Mouse (Mus musculus): Measurements from ENCODE around the gene Dennd2a.

Gene Dennd2a

DNA sequence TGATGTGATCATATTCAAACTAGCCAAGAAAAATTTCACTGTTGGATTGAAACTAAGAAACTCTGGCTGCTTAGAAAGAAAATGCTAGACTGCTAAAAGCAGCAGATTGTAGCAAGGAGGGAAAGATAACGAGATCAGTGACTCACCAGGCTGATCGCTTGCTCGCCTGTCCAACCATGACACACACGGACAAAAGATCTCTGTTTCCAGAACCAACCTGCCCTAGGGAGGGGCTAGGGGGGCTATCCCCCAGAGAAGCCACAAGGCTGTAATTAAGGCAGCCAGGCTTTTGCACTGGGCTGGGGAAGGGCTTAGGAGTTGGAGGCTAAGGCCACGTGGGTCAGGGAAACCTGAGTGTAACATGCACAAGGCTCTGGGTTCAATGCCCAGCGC, 41.9 kb downstream of the Dennd2a start:
- DNase-seq (ENCODE audit: low spot score): peak; percentile 53

DNA sequence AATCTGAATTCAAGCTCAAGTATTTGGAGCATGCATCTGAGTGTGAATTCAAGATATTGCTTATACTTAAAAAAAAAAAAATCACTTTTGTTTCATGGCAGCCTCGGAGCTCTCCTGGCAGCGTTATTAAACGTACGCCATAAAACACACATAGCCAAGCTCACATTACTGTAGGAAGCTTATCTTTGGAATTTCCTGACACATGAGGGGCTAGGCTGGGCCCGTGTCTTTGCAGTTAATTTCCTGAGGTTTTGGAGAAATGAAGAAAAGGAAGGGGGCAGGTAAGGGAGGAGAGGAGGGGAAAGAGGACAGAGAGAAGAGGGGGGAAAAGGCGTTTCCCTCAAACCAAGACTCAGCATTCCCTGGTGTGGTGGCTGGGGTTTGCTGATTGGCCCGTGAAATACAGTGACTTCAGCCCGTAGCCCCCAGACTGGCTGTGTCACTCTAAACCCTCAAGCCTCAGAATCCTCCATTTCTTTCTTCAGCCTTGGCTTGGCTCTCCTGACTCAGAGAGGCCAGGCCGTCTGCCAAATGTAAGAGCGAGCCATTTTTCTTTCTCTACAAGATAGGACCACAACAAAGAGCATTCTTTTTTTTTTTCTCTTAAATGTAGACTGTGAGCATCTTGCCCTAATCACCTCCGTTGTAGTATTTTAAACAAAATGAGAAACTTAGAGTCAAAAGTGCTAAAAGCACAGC, 42.5 kb downstream of the Dennd2a start:
- DNase-seq (ENCODE audit: low spot score): peak; percentile 65

DNA sequence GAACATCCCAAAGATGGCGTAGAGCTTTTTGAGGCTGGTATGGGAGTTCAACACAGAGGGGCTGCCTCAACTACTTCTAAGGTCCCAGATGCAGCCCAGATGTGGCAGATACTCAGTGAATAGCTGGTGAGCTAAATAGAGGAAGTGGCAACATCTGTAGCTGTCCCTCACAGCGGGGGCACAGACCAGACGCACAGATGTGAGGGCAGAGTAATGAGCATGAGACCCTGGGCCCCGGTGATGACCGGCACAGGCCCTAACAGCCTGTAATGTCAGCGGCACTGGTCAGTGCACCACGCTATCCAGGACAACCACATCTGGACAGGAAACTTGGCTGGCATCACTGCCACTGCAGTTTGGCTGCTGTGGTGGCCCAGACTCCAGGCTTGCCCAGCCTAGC, 54.2 kb downstream of the Dennd2a start:
- no peak for DNase-seq (ENCODE audit: low spot score)

DNA sequence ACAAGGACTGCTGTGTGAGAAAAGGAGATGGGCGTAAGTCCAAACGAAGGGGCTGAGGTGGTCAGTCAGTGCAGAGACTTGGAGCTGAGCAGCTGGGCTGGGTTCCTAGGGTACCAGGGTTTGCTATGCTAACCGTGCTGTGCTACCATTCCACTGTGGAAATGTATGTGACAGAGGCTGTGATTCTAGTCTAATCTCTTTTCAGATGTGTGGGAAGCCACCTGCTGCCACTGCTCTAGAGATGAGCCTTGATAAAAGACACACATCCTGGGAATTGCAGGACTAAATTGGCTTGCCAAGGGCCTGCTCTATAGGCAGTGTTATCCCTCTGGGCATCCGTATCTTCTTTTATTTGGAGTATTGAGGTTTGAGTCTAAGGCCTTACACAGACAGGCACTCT, 60.5 kb downstream of the Dennd2a start:
- no peak for DNase-seq (ENCODE audit: low spot score)

DNA sequence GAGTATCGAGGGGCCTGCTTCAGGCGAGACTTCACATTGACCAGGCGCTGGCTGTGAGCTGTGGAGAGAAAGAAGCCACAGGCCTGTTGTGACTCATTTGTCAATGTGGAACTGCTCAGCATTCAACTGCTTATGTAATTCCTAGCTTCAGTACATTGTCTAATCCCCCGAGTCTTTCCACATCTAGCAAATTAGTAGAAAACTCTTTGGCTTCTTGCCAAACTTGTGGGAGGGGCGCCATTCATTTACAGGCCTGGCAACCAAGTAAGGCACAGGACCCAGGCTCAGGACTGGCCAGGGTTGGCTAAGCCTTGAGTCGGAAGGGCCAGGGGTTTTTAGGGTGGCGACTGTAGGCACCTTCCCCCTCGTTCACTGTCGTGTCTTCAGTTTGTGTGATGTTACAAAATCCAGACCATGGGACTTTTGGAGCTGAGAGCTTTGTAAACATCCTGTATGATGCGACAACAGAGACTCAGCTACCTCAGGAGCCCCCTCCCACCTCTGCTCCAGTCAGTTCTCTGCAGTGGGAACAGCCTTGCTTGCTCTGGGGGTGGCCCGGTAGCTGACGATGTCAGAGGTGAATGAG, 64.4 kb downstream of the Dennd2a start:
- no peak for DNase-seq (ENCODE audit: low spot score)

DNA sequence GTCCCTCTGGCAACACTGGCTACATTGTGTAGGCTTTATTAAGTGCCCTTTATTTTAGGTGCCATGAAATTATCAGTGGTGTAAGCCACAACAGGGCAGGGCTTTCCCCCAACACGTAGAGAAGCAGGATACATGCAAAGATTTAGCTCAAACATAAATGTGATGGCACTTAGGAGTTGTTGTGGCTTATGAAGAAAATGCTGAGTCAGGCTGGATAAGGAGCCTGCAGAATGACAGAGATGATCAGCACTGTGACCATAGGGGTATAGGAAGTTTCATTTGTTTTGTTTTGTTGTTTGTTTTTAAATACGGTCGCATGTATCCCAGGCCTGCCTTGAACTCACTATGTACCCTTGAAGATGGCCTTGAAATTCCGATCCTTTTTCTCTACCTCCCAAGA, 65.5 kb downstream of the Dennd2a start:
- no peak for DNase-seq (ENCODE audit: low spot score)

DNA sequence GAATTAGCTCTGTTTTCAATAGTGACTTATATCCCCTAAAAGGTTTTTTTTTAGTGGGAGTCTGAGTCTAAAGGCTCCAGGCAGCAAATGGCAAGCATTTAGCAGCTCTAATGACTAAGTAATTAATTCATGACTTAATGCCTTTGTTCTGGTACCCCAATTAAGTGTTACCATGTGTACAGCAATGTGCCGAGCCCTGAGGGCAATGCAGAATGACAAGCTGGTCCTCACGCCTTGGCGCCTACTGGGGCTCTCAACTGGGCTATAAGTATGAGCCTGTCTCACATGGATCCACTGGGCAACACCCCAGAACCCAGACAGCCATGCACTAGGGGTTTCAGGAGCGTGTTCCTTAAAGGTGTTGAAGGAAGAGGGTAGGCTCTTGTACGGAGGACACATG, 66.5 kb downstream of the Dennd2a start:
- no peak for DNase-seq (ENCODE audit: low spot score)

DNA sequence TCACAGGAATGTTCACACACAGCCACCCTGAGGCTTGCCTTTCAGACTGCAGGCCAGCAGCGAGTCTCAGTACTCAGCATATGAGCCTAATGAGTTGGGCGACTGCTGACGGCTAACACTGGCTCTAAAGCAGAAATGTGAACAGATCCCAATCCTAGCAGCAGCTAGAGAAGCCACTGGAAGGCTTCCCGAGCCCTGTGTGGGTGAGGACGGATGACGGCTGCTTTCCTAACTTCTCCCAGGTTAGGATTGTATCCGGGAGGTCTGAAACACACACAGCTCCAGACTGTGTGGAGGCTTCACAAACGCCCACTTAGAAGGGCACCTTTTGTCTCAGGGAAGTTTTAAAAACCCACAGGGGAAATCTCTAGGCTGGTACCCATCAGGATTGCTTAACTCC, 69.4 kb downstream of the Dennd2a start:
- no peak for DNase-seq (ENCODE audit: low spot score)

DNA sequence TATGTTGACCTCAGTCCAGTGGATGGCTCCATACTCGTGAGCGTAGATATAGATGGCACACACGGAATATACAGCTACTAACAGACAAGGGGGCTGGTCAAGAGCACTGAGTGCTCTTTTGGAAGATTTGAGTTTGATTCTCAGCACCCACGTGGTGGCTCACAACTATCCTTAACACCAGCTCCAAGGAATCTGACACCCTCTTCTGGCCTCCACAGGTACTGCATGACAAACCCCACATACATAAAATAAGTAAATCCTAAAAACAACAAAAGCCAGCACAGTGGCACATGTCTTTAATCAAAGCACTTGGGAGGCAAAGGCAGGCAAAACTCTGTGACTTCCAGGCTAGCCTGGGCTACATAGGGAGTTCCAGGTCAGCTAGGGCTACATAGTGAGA, 74.0 kb downstream of the Dennd2a start:
- DNase-seq (ENCODE audit: low spot score): no peak

DNA sequence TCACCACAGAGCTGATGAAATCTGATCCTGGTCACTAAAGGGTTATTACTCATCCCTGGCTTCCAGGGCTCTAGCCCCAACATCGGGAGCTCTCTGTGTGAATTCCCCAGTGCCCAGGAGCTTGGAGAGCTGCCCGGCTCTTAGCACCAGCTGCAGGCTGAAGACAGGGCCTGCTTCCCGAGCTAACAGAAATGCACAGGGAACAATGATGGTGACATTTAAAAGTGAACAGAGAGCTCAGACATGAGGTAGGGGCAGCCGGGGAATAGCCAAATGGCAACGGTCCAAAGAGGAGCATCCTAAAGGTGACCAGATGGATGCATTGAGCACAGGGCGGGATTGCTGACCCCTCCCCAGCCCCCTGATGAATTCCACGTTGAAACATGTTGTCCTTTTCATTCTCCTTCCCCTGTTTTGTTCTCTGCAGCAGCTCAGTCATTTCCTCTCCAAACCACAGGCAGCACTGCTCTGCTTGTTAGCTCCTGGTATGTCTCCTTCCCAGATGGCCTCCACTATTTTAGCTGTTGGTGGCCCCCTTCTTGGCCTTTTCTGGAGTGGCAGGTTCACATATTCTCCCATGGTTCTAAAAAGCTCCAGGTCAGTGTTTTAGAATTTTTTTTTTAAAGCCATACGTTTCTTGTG, 79.0 kb downstream of the Dennd2a start:
- peak; percentile 80 for DNase-seq (ENCODE audit: low spot score)

DNA sequence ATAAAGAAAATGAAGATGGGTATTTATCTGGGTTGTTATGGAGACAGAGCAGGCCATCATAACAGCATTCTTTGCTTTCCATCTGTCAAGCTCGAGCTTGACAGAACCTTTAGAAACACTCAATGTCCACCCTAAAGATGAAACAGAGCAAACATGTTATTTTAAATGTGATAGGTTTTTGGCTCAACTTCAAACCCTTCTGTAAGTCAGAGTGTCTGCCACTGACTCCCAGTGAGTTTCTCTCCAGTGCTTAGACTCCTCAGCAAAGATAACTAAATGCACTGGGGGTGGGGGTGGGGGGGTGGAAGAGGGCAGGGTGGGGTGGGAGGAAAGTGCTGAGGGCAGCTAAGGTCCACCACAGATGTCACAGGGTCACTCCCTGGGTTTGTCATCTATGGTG, 81.0 kb downstream of the Dennd2a start:
- DNase-seq (ENCODE audit: low spot score): no peak

DNA sequence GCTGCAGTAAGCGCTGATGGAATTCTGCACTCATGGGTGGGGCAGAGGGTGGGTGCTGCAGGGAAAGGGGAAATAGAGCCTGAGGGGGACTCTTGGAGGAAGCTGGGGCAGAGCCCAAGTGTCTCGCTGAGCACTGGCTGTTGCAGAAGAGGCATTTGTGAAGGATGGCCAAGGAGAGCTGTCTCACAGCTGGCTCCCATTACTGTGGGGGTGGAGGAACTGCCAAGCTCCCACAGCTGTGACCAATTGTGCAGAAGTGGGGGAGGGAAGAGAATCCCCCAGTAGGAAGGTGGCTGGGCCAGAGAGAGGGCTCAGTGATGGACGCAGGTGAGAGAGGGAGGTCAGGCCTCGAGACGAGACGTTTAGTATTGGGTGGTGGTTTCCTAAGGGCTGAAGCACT, 83.2 kb downstream of the Dennd2a start:
- no peak for DNase-seq (ENCODE audit: low spot score)

DNA sequence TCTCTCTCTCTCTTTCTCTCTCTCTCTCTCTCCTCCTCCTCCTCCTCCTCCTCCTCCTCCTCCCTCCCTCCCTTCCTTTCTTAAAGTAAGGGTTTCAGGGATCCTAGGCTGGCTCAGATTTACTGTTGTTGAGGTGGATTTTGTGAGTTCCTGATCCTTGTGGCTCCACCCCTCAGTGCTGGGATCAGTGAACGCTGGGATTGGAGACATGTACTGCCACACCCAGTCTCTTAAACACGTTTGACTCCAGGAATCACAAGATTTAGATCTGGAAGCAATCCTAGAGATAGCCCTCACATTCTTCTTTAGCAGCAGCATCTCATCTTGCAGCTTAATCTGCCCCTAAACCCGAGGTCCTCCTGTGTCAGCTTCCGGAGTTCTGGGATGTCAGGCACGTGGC, 84.8 kb downstream of the Dennd2a start:
- DNase-seq (ENCODE audit: low spot score): no peak

DNA sequence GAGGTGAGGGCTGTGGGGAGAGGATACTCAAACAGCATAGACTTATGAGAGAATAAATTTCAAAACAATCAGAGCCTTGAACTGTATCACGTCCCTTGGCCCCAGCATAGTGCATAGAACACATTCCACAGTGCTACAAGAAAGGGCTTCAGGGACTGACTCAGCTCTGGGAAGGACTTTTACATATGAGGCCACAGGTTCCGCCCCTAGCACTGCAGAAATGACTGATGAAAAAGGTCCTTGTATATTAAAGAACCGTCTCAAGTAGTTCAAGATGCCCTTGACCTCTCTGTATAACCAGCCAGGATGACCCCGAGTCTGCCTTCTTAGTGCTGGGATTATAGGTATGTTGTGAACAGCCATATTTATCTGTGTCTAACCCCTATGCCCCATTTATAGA, 85.4 kb downstream of the Dennd2a start:
- DNase-seq (ENCODE audit: low spot score): no peak

DNA sequence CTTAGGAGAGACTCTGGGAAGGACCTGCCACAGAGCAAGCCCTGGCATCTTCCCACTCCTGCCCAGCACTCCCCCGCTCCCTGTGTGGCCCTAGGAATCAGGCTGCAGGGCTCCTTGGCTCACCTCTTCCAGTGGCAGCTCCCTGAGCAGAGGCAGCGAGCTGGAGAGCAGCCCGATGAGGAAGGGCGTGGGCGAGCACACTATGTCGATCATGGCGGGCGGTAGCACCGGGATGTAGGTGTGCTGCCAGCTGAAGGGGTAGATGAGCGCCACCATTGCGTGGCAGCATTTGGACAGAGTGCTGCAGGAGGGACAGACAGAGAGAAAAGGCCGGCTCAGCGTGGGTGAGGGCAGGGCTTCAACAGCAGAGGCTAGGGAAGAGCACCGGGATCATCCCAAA, 87.6 kb downstream of the Dennd2a start:
- no peak for DNase-seq (ENCODE audit: low spot score)

DNA sequence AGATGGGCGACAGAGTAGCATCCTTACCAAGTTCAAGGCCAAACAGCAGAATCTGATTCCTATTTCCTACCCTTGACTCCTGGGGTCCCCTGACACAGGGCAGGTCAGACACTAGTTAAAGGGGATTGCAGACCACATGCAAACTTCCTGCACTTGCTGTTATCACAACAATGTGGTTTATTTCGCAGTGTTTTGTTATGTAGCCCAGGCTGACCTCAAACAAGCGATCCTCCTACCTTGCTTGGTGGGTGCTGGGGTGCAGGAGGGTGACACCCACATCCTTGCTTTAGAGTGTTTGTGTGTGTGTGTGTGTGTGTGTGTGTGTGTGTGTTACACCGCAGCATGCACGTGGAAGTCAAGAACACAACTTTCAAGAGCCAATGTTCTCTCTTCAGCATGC, 88.2 kb downstream of the Dennd2a start:
- no peak for DNase-seq (ENCODE audit: low spot score)

DNA sequence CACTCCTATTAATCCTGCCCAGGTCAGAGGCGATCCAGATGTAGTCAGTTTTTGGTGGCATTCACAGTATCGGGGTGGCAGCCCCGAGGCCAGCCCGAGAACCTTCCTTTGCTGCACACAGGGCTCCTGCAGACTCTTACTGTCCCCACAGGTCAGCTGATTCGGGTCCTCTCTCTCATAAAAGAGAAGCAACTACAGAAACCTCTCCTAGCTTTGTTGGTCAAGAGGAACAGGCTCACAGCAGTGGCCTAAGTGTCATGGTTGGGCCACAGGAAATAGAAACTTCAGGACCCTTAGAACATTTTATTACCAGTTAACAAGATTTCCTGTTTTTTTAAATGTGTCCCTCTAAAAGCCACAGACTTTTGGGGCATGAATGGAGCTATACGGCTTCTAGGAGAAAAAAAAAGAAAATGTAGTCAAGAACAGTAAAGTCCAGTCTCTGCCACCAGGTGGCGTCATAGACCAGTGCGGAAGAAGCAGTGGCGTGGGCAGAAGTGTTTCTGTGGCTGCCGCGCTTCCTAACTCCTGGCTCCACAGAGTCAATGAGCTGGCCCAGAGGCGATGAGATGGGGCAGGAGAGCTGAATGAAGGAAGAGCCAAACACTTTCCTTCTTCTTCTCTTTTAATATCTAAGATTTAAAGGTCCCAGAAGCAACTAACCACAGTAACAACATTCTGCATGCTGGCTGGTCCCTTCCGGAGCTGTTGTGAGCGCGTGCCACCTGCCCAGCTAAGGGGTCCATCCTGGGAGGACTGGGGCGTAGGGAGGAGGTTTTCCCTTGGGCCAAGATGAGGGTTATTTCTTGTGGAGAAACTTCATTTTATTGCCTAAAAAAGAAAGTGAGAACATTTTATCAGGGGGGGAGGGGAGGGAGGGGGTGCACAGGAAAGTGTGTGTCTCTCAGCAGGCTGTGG, 94.8 kb downstream of the Dennd2a start:
- DNase-seq (ENCODE audit: low spot score): peak; percentile 90

DNA sequence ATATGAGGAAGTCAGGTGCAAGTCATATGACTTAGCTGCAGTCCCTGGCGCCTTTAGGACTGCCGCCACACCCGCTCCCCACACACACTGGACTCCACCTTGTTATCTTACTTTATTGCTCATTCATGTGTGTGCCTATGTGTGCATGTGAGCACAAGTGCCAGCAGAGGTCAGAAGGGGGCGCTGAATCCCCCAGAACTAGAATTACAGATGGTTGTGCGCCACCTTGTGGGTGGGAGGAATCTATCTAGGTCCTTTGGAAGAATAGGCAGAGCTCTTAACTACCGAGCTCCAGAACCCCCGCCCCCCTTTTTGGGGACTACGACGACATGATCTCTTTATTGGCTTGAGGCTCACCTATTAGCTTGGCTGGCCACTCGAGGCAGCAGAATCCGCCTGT, 97.6 kb downstream of the Dennd2a start:
- DNase-seq (ENCODE audit: low spot score): peak; percentile 69

DNA sequence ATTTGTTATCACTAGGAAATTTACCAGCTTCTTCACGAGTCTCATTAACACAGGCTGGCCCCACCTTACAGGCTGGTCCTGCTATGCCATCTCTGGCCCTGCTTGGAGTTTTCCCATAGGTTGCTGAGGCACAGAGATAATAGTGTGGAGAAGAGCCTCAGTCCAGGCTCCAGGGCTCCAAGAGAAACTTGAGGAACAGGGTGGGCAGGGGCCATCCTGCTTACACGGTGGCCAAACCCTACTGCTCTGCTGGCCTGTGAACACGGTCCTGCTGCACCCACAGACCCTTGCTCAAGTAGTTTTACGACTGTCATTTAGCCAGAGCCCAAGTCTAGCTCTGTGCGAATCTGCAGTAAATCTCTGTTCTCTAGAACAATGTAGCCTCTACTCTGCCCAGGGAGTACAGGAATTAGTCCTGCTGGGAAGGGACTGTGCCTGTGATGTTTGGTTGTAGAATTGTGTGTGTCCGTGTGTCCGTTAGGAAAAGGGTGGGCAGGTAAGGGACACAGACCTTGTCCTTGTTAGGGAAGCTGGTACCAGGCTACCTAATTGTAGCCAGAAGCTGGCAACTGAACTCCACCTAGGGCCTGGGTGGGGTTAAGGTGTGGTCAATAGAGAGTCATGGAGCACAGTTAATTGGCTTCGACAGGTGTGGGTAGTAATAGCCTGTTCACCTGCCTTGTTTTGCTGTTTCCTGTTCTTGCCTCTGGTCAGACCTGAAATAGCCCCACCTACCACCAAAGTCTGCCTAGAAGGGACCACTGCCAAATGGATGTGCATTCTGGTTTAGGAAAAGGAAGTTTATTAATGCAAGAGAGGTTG, 102.1 kb downstream of the Dennd2a start:
- DNase-seq (ENCODE audit: low spot score): no peak

DNA sequence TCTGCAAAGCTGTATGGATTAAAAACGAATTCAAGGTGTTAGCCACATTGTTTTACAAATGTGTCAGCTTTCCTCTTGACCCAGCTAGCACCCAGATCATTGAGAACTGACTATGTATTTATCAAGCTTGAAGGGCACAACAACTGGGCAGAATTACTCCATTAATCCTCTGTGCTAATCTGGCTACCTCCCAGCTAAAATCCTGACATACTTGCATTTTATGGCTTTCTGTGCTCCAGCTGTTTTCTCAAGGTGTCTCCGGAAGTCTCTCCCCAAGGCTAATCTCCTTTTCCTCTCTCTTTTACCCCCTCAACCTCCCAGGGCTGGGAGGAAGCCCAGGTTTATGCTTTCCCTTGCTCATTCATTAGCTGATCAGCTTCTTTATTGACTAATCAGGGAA, 103.1 kb downstream of the Dennd2a start:
- no peak for DNase-seq (ENCODE audit: low spot score)

DNA sequence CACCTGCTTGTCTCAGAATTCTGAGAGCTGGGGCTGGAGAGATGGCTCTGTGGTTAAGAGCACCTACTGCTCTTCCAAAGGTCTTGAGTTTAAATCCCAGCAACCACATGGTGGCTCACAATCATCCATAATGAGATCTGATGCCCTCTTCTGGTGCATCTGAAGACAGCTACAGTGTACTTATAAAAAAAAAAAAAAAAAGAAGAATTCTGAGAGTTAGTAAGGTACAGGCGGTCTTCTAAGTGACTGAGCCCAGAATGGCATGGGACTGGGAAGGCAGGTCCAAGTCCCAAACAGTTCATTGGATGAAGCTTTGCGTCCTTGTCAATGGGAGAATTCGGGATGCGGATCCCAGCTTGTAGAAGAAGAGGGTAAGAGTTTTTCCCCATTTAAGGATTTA, 104.1 kb downstream of the Dennd2a start:
- no peak for DNase-seq (ENCODE audit: low spot score)

DNA sequence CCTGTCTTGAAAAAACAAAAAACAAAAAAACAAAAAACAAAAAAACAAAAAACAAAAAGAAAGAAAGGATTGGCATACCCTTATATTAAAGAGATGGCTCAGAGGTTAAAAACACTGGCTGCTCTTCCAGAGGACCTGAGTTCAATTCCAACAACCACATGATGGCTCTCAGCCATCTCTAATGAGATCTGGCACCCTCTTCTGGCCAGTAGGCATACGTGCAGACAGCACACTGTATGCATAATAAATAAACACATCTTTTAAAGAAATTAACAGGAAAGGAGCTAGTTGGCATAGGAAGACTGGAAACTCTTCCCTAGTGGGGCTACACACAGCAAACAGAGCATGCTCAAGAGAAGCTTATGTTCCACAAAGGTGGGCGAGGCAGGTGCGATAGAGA, 106.6 kb downstream of the Dennd2a start:
- DNase-seq (ENCODE audit: low spot score): no peak

All from testis, postnatal 10 days (tissue).